Mouse (Mus musculus): Measurements from ENCODE around the gene Rora.

GRCm38 (mm10) chr9:69165096-69165836 lies 511.7 kb downstream of the Rora start:
- TF ChIP-seq CTCF (IDR thresholded peaks at IDR 0.05; ENCODE audit: control insufficient read depth, insufficient read depth, low read length) (no peak), POLR2A (IDR thresholded peaks at IDR 0.05; ENCODE audit: borderline replicate concordance, control insufficient read depth, low read depth, low read length) (no peak)
